Mouse (Mus musculus) liver, embryonic 14.5 days (tissue): Measurements from ENCODE around the gene Tmbim4. TPM values are rescaled to one million over a fixed set of nuclear protein-coding genes. Genes with fewer than 3 reads are reported as not detected.

Source experiments
- ATAC-seq: fragments of 200-750 bp; cut with Nextera tagmentation; 2 replicates; pipeline ENCODE4 v1.8.0; 2017; ENCODE audit warnings: moderate number of reproducible peaks, mild to moderate bottlenecking, moderate library complexity; ENCODE audit not compliant: insufficient read depth
- DNase-seq, 3 experiments: peaks; one replicate each; pipeline ENCODE4 v3.0.0-alpha.2; 2012 to 2013; ENCODE audit warnings: low read depth in 3 of 3, low spot score in 3 of 3
- H3K27ac ChIP-seq: fragments of 300-500 bp; sonication (generic); 2 replicates; pipeline ENCODE4 v1.5.1; 2014; ENCODE audit warnings: moderate library complexity, mild to moderate bottlenecking, control low read depth, inconsistent platforms
- H3K27me3 ChIP-seq: fragments of 300-500 bp; sonication (generic); 2 replicates; pipeline ENCODE4 v1.6.1; 2014; ENCODE audit warnings: mild to moderate bottlenecking, low read length, moderate library complexity; ENCODE audit not compliant: control insufficient read depth, insufficient read depth
- H3K36me3 ChIP-seq: fragments of 300-500 bp; sonication (generic); replicated peaks from 2 replicates; pipeline ENCODE4 v1.6.1; 2014; ENCODE audit warnings: low read depth; ENCODE audit not compliant: control insufficient read depth, insufficient read depth
- H3K4me1 ChIP-seq, 2 experiments: fragments of 200-500 bp in 1 of 2; fragments of 300-500 bp in 1 of 2; sonication (generic) in 1 of 2; replicated peaks; 2 replicates each; pipeline ENCODE4 v1.6.1; 2012 to 2014; ENCODE audit warnings: antibody characterized with exemption in 1 of 2, inconsistent platforms in 1 of 2, low read length in 1 of 2; ENCODE audit not compliant: control insufficient read depth in 2 of 2, insufficient read depth in 2 of 2
- H3K4me2 ChIP-seq: fragments of 300-500 bp; sonication (generic); 2 replicates; pipeline ENCODE4 v1.6.1; 2014; ENCODE audit warnings: low read depth, mild to moderate bottlenecking, control low read depth, moderate library complexity
- H3K4me3 ChIP-seq, 2 experiments: fragments of 200-500 bp in 1 of 2; fragments of 300-500 bp in 1 of 2; sonication (generic) in 1 of 2; 2 replicates each; pipeline ENCODE4 v1.5.1; 2012 to 2014; ENCODE audit warnings: low read depth in 2 of 2, low read length in 2 of 2, mild to moderate bottlenecking in 2 of 2, control low read depth in 1 of 2, inconsistent platforms in 1 of 2, moderate library complexity in 1 of 2; ENCODE audit not compliant: insufficient read depth in 1 of 2
- H3K9ac ChIP-seq: fragments of 300-500 bp; sonication (generic); replicated peaks from 2 replicates; pipeline ENCODE4 v1.6.1; 2014; ENCODE audit warnings: mild to moderate bottlenecking, control low read depth, moderate library complexity
- H3K9me3 ChIP-seq: fragments of 300-500 bp; sonication (generic); 2 replicates; pipeline ENCODE4 v1.6.1; 2016; ENCODE audit warnings: low read length, mixed read lengths; ENCODE audit not compliant: control insufficient read depth
- CTCF ChIP-seq: IDR thresholded peaks from 2 replicates; pipeline ENCODE4 v1.5.1; 2016; ENCODE audit warnings: antibody characterized with exemption, low read depth, control low read depth
- EP300 ChIP-seq: IDR thresholded peaks from 2 replicates; pipeline ENCODE4 v1.6.1; 2016; ENCODE audit warnings: antibody characterized with exemption, low read depth
- WGBS: fragments of 180-500 bp; shearing (Covaris S2); extraction: QIAGEN DNeasy Blood & Tissue Kit; methylation state at CpG from one replicate; pipeline ENCODE4 v1.1.7; 2014; ENCODE audit not compliant: insufficient replicate concordance; 5-methylcytosine and 5-hydroxymethylcytosine counted together
- polyA plus RNA-seq, 2 experiments: library from polyadenylated mRNA; depleted of rRNA in 1 of 2; stranded (reverse) in 1 of 2; unstranded in 1 of 2; fragments of >200 nt; fragmentation: Nextera tagmentation in 1 of 2; extraction: Ambion mirVana in 1 of 2; gene quantifications; 2 replicates each; pipeline versions ENCODE4 v1.2.1 to v1.2.3; 2012 to 2014

Tmbim4 gene
- polyA plus RNA-seq, 2 experiments, result 40.1 to 82.2 TPM

DNA sequence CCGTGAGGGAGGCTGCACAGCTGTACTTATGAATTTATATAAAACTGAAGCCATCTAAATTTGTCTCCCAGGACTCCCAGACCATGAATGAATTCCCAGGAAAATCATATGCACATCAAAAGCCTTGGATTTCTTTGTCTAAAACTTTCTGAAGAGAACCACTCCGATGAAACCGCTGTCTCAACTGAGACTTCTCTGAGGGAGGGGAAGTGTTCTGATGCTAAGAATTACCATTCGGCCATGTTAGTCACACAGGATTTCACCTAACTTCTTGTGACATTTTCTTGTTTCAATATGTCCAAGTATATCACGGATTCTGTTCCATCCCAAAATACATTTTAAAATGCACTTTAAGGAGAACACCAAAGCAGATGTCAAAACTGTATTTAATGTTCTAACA lies 31.5 kb upstream of the Tmbim4 start:
- Histone ChIP-seq H3K36me3 (no peaks in the 10 kb centered on the region), H3K9ac (no peak overlapping the region), H3K9me3 (no peaks in the 10 kb centered on the region), H3K4me2 (no peak overlapping the region), H3K27me3 (no peaks in the 10 kb centered on the region), H3K4me3 (no peak overlapping the region), H3K27ac (no peak overlapping the region), H3K4me1 (peaks cover 4 to 16% of the 10 kb centered on the region in 2 experiments; a peak in 3 of 4 replicates)
- WGBS, result 75% methylated on average over 5 of the region's 5 CpGs
- DNase-seq, result no peak
- ATAC-seq, result no peak
- TF ChIP-seq EP300 (no peak), CTCF (no peak)

DNA sequence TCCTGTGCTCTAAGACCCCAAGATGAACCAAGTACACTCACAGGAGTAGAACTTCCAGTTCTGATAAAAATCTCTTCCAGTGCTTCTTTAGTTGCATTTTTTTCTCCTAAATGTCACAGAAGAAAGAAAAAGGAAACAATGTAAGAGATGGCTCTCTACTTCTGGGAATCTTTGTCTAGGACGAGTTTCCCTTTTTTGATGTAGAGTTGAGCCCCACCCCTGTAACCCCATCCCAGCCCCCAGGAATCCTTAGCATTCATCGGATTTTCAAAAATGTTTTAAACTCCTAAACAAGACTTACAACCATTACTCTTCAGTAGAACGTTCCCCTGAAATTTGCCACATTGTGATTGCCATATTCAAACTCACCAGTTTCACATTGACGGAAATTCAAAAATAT lies 31.1 kb upstream of the Tmbim4 start:
- H3K4me1 ChIP-seq, result peaks cover 4 to 16% of the 10 kb centered on the region in 2 experiments; a peak in 3 of 4 replicates
- H3K9me3 ChIP-seq, result no peaks in the 10 kb centered on the region
- H3K9ac ChIP-seq, result no peak overlapping the region
- DNase-seq, result no peak
- no peak overlapping the region for H3K4me3 ChIP-seq
- no peak for ATAC-seq
- no peak overlapping the region for H3K27ac ChIP-seq
- TF ChIP-seq EP300 (no peak), CTCF (no peak)
- H3K4me2 ChIP-seq, result no peak overlapping the region
- no peaks in the 10 kb centered on the region for H3K36me3 ChIP-seq
- no peaks in the 10 kb centered on the region for H3K27me3 ChIP-seq
- WGBS, result 62% methylated on average over 4 of the region's 4 CpGs

DNA sequence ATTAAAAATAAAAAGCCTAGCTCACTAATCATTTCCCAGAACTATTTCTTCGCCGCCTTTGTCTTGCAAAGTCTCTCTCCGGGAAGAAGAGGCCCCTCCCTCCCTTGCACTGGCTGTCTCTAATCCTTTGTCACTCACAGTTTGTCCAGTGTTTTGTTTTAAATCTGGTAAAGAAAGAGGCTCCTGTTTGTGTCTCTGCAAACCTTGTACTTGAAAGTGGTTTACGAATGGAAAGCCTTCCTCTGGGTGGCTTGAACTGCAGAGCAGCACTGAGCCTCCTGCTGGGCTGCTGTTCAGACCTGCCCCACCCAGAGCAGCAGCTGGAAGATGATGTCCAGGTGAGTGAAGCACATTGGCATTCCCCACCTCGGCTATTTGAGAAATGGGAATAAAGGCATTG lies 30.1 kb upstream of the Tmbim4 start:
- H3K36me3 ChIP-seq, result no peaks in the 10 kb centered on the region
- peaks cover 4 to 16% of the 10 kb centered on the region in 2 experiments; a peak in 3 of 4 replicates for H3K4me1 ChIP-seq
- DNase-seq (no peak), ATAC-seq (no peak)
- 62% methylated on average over 5 of the region's 5 CpGs for WGBS
- no peak for TF ChIP-seq CTCF
- H3K27me3 ChIP-seq, result no peaks in the 10 kb centered on the region
- no peak overlapping the region for H3K9ac ChIP-seq
- H3K9me3 ChIP-seq, result no peaks in the 10 kb centered on the region
- no peak overlapping the region for H3K4me2 ChIP-seq
- no peak overlapping the region for H3K27ac ChIP-seq
- H3K4me3 ChIP-seq, result no peak overlapping the region

DNA sequence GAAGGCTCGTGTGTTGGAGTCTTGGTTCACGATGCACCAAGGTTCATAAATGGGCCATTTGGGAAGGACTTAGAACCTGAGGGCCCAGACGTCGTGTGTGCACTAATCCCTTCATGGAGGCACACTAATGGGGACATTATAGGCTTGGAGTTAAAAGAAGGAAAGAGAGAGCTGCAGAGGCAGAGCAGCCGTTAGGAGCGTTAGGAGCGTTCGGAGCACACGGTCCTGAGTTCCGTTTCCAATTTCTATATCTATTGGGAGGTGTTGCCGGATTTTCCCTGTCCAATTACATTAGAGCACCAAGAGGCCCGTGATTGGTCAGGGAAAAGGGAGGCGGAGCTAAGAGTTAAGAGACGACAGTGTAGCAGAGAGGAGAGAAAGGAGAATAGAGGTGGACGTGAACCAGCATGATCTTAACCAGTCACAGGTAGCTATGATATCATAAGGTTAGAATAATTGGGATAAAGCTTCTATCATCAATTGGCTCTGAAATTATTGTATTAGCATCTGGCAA lies 27.1 kb upstream of the Tmbim4 start:
- Histone ChIP-seq H3K27ac (no peak overlapping the region), H3K4me1 (0 out of 4 replicates have a peak, but pooled peaks cover 0 to under 1% of the 10 kb centered on the region in 2 experiments), H3K27me3 (no peaks in the 10 kb centered on the region), H3K9ac (no peak overlapping the region), H3K4me2 (no peak overlapping the region), H3K36me3 (no peaks in the 10 kb centered on the region), H3K9me3 (no peaks in the 10 kb centered on the region), H3K4me3 (no peak overlapping the region)
- 72% methylated on average over 15 of the region's 15 CpGs for WGBS
- ATAC-seq (no peak), DNase-seq (no peak)
- TF ChIP-seq EP300 (no peak), CTCF (no peak)

DNA sequence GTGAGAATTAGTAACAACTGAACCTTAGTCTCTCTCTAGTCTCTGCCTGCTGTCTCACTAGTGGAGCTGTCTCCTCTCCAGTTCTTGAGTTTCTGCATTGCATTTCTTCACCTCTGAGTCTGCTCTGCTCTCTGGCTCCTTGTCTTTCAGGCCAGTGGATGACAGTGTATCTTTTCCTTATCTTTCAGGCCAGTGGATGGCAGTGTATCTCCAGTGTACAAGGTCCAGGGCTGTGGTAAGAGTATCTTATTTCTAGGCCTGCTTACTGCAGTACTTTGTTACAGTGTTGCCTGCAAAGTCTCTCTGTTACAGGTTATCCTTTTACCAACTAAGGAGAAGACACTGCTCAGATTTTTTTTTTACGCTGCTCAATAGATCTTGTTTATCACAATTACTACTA lies 18.5 kb upstream of the Tmbim4 start:
- no peaks in the 10 kb centered on the region for H3K27me3 ChIP-seq
- no peak overlapping the region for H3K9ac ChIP-seq
- no peak overlapping the region for H3K27ac ChIP-seq
- no peaks in the 10 kb centered on the region for H3K9me3 ChIP-seq
- H3K4me2 ChIP-seq, result no peak overlapping the region
- DNase-seq (no peak), ATAC-seq (peak; percentile 66)
- no peak overlapping the region for H3K4me3 ChIP-seq
- no peaks in the 10 kb centered on the region for H3K4me1 ChIP-seq
- WGBS, result 72% methylated on average over 1 of the region's 1 CpGs
- TF ChIP-seq EP300 (no peak), CTCF (peak; percentile 20; the same call in 1 of the 2 replicates)
- no peaks in the 10 kb centered on the region for H3K36me3 ChIP-seq
